Mouse (Mus musculus): ENCODE measurements around the gene Rpusd4. TPM values are rescaled to one million over a fixed set of nuclear protein-coding genes. Genes with fewer than 3 reads are reported as not detected.

Gene Rpusd4
- total RNA-seq (2017), result 19.1 and 24.0 TPM in 2 replicates

GRCm38 (mm10) chr9:35267146-35267975 is at the start of gene Rpusd4, which contains the start of gene Fam118b:
Gene Rpusd4, plus strand, starts transcription at chr9:35267865.
Gene Fam118b, minus strand, starts transcription at chr9:35267805.
- ATAC-seq (replicated peaks; ENCODE audit: low read depth, poor library complexity, severe bottlenecking), result peak; percentile 82

GRCm38 (mm10) chr9:35217963-35218362 is 49.7 kb upstream of the Rpusd4 start:
- no peak for ATAC-seq (replicated peaks; ENCODE audit: low read depth, poor library complexity, severe bottlenecking)

- no peak for ATAC-seq (replicated peaks; ENCODE audit: low read depth, poor library complexity, severe bottlenecking)
These were observed 44.2 kb upstream of the Rpusd4 start for GRCm38 (mm10) chr9:35223466-35223865.

GRCm38 (mm10) chr9:35228671-35229070 is 39.0 kb upstream of the Rpusd4 start:
- no peak for ATAC-seq (replicated peaks; ENCODE audit: low read depth, poor library complexity, severe bottlenecking)

- no peak for ATAC-seq (replicated peaks; ENCODE audit: low read depth, poor library complexity, severe bottlenecking)
These were observed 31.7 kb upstream of the Rpusd4 start for GRCm38 (mm10) chr9:35235996-35236395.

- ATAC-seq (replicated peaks; ENCODE audit: low read depth, poor library complexity, severe bottlenecking), result no peak
These were observed 29.3 kb upstream of the Rpusd4 start for GRCm38 (mm10) chr9:35238371-35238770.

GRCm38 (mm10) chr9:35238915-35239571 is 28.6 kb upstream of the Rpusd4 start:
- no peak for ATAC-seq (replicated peaks; ENCODE audit: low read depth, poor library complexity, severe bottlenecking)

- ATAC-seq (replicated peaks; ENCODE audit: low read depth, poor library complexity, severe bottlenecking), result no peak
These were observed 27.9 kb upstream of the Rpusd4 start for GRCm38 (mm10) chr9:35239734-35240133.

GRCm38 (mm10) chr9:35247405-35247804 is 20.3 kb upstream of the Rpusd4 start:
- ATAC-seq (replicated peaks; ENCODE audit: low read depth, poor library complexity, severe bottlenecking), result no peak

GRCm38 (mm10) chr9:35249476-35249875 is 18.2 kb upstream of the Rpusd4 start:
- ATAC-seq (replicated peaks; ENCODE audit: low read depth, poor library complexity, severe bottlenecking), result no peak

GRCm38 (mm10) chr9:35257365-35257764 is 10.3 kb upstream of the Rpusd4 start:
- ATAC-seq (replicated peaks; ENCODE audit: low read depth, poor library complexity, severe bottlenecking), result no peak

GRCm38 (mm10) chr9:35262418-35262817 is 5.2 kb upstream of the Rpusd4 start:
- ATAC-seq (replicated peaks; ENCODE audit: low read depth, poor library complexity, severe bottlenecking), result no peak

GRCm38 (mm10) chr9:35263431-35263830 is 4.2 kb upstream of the Rpusd4 start:
- ATAC-seq (replicated peaks; ENCODE audit: low read depth, poor library complexity, severe bottlenecking), result no peak

GRCm38 (mm10) chr9:35264509-35264908 is 3.2 kb upstream of the Rpusd4 start:
- no peak for ATAC-seq (replicated peaks; ENCODE audit: low read depth, poor library complexity, severe bottlenecking)

GRCm38 (mm10) chr9:35267976-35268715 is 481 bp downstream of the Rpusd4 start:
- peak; percentile 40 for ATAC-seq (replicated peaks; ENCODE audit: low read depth, poor library complexity, severe bottlenecking)

GRCm38 (mm10) chr9:35277855-35278365 is 10.2 kb downstream of the Rpusd4 start:
- peak; percentile 41; the same call in 1 of the 2 replicates for ATAC-seq (replicated peaks; ENCODE audit: low read depth, poor library complexity, severe bottlenecking)

- ATAC-seq (replicated peaks; ENCODE audit: low read depth, poor library complexity, severe bottlenecking), result no peak
These were observed 10.8 kb downstream of the Rpusd4 start for GRCm38 (mm10) chr9:35278451-35278850.

- peak; percentile 84 for ATAC-seq (replicated peaks; ENCODE audit: low read depth, poor library complexity, severe bottlenecking)
These were observed 14.6 kb downstream of the Rpusd4 start for GRCm38 (mm10) chr9:35282006-35282850.

GRCm38 (mm10) chr9:35282851-35283200 is 15.2 kb downstream of the Rpusd4 start:
- 0 out of 2 replicates have a peak, but pooled peaks have one; percentile 2 for ATAC-seq (replicated peaks; ENCODE audit: low read depth, poor library complexity, severe bottlenecking)
